ENCODE assay signal across 13 mouse cellular contexts in genomic region chr6:149154116-149155030, GRCm38 (mm10). TPM values are rescaled to one million over a fixed set of nuclear protein-coding genes. Genes with fewer than 3 reads are reported as not detected.
DNase-seq lines count a peak whose midpoint lies in the region; ATAC-seq and TF ChIP-seq lines count a peak whose summit lies in the region.
"Had no signal": no experiment of that assay in that cellular context is flagged by ENCODE, and none has a peak within 500 bp of the region (broad histone marks: within the 10 kb centered on the region; RNA-seq: fewer than 3 reads in every experiment).

No protein-coding gene starts in this region.

- 0 out of 2 replicates have a peak overlapping the region, but pooled peaks have one; percentile 21 for H3K27ac ChIP-seq in forebrain, embryonic 12.5 days
- H3K27ac ChIP-seq in forebrain, postnatal 0 days (ENCODE audit: low read depth, low read length), result no peak overlapping the region
- H3K27ac ChIP-seq in lung, embryonic 14.5 days (ENCODE audit: low read depth), result peak overlapping the region; percentile 44
- peak overlapping the region; percentile 51 for H3K27ac ChIP-seq in intestine, embryonic 15.5 days
- no peak overlapping the region for H3K27ac ChIP-seq in midbrain, embryonic 15.5 days
- H3K27ac ChIP-seq: heart, adult 2 months; left cerebral cortex, adult 2 months had no signal

- no peak overlapping the region for H3K9ac ChIP-seq in forebrain, embryonic 12.5 days
- no peak overlapping the region for H3K9ac ChIP-seq in forebrain, postnatal 0 days
- no peak overlapping the region for H3K9ac ChIP-seq in lung, embryonic 14.5 days
- H3K9ac ChIP-seq in intestine, embryonic 15.5 days, result no peak overlapping the region
- no peak overlapping the region for H3K9ac ChIP-seq in midbrain, embryonic 15.5 days

- 0 out of 2 replicates have a peak, but pooled peaks have one; percentile 36 for ATAC-seq in forebrain, embryonic 12.5 days (ENCODE audit: low FRiP score)
- no peak for ATAC-seq in forebrain, postnatal 0 days
- peak; percentile 78 for ATAC-seq in lung, embryonic 14.5 days (ENCODE audit: insufficient read depth)
- ATAC-seq in intestine, embryonic 15.5 days, result peak; percentile 9
- peak; percentile 65; the same call in 1 of the 2 replicates for ATAC-seq in midbrain, embryonic 15.5 days (replicated peaks)
- no peak for ATAC-seq in activated CD4-positive, CD25-positive, alpha-beta regulatory T cell, adult 4 months

- no peak overlapping the region for H3K4me2 ChIP-seq in forebrain, embryonic 12.5 days
- no peak overlapping the region for H3K4me2 ChIP-seq in forebrain, postnatal 0 days (ENCODE audit: low read depth)
- H3K4me2 ChIP-seq in lung, embryonic 14.5 days, result no peak overlapping the region
- no peak overlapping the region for H3K4me2 ChIP-seq in intestine, embryonic 15.5 days (replicated peaks)
- H3K4me2 ChIP-seq in midbrain, embryonic 15.5 days, result no peak overlapping the region

- no peak for DNase-seq in forebrain, postnatal 0 days
- DNase-seq in lung, embryonic 14.5 days, result peak; percentile 27
- no peak for DNase-seq in lung, postnatal 25 days (ENCODE audit: low spot score)
- no peak for DNase-seq in left cerebral cortex, adult 8-10 months (ENCODE audit: low spot score in 2 of 2)
- DNase-seq: heart, adult 2 months; kidney, adult 18-20 months had no signal

- H3K4me1 ChIP-seq in forebrain, embryonic 12.5 days, result peaks cover 15% of the 10 kb centered on the region
- no peaks in the 10 kb centered on the region for H3K4me1 ChIP-seq in forebrain, postnatal 0 days (ENCODE audit: insufficient read depth)
- peaks cover 4% of the 10 kb centered on the region; the same call in 1 of the 2 replicates for H3K4me1 ChIP-seq in lung, embryonic 14.5 days (ENCODE audit: insufficient read depth)
- peaks cover 16% of the 10 kb centered on the region for H3K4me1 ChIP-seq in intestine, embryonic 15.5 days (replicated peaks)
- no peaks in the 10 kb centered on the region for H3K4me1 ChIP-seq in midbrain, embryonic 15.5 days

- WGBS in forebrain, embryonic 12.5 days, result 18% methylated on average over 8 of the region's 8 CpGs
- 16% methylated on average over 8 of the region's 8 CpGs for WGBS in forebrain, postnatal 0 days
- 8% methylated on average over 8 of the region's 8 CpGs for WGBS in lung, embryonic 14.5 days
- 17% methylated on average over 8 of the region's 8 CpGs for WGBS in intestine, embryonic 15.5 days
- WGBS in midbrain, embryonic 15.5 days, result 14% methylated on average over 8 of the region's 8 CpGs

- no peak overlapping the region for H3K4me3 ChIP-seq in forebrain, embryonic 12.5 days (replicated peaks)
- no peak overlapping the region for H3K4me3 ChIP-seq in forebrain, postnatal 0 days (ENCODE audit: low read depth, low read length)
- H3K4me3 ChIP-seq in lung, embryonic 14.5 days (ENCODE audit: low read depth, low read length), result no peak overlapping the region
- no peak overlapping the region for H3K4me3 ChIP-seq in intestine, embryonic 15.5 days (replicated peaks)
- no peak overlapping the region for H3K4me3 ChIP-seq in midbrain, embryonic 15.5 days
- H3K4me3 ChIP-seq: heart, adult 2 months; left cerebral cortex, adult 2 months had no signal

- no peaks in the 10 kb centered on the region for H3K9me3 ChIP-seq in forebrain, embryonic 12.5 days
- no peaks in the 10 kb centered on the region for H3K9me3 ChIP-seq in forebrain, postnatal 0 days (ENCODE audit: low read length)
- H3K9me3 ChIP-seq in lung, embryonic 14.5 days (ENCODE audit: low read depth, low read length), result no peaks in the 10 kb centered on the region
- no peaks in the 10 kb centered on the region for H3K9me3 ChIP-seq in intestine, embryonic 15.5 days
- H3K9me3 ChIP-seq in midbrain, embryonic 15.5 days, result no peaks in the 10 kb centered on the region

- no peak for TF ChIP-seq CTCF in forebrain, postnatal 0 days (IDR thresholded peaks at IDR 0.05; ENCODE audit: low read depth)
- TF ChIP-seq CTCF in lung, embryonic 14.5 days (IDR thresholded peaks at IDR 0.05; ENCODE audit: low read depth), result no peak

- no peaks in the 10 kb centered on the region for H3K27me3 ChIP-seq in forebrain, embryonic 12.5 days
- no peaks in the 10 kb centered on the region for H3K27me3 ChIP-seq in forebrain, postnatal 0 days (ENCODE audit: insufficient read depth, low read length)
- no peaks in the 10 kb centered on the region for H3K27me3 ChIP-seq in lung, embryonic 14.5 days (ENCODE audit: insufficient read depth, low read length)
- H3K27me3 ChIP-seq in intestine, embryonic 15.5 days (replicated peaks), result no peaks in the 10 kb centered on the region
- no peaks in the 10 kb centered on the region for H3K27me3 ChIP-seq in midbrain, embryonic 15.5 days (replicated peaks)

- peaks cover 36% of the 10 kb centered on the region for H3K36me3 ChIP-seq in forebrain, embryonic 12.5 days (replicated peaks)
- peaks cover 23% of the 10 kb centered on the region for H3K36me3 ChIP-seq in forebrain, postnatal 0 days (ENCODE audit: insufficient read depth)
- peaks cover 22% of the 10 kb centered on the region for H3K36me3 ChIP-seq in lung, embryonic 14.5 days (ENCODE audit: insufficient read depth)
- 0 out of 2 replicates have a peak, but pooled peaks cover 3% of the 10 kb centered on the region for H3K36me3 ChIP-seq in intestine, embryonic 15.5 days
- peaks cover 11% of the 10 kb centered on the region; the same call in 1 of the 2 replicates for H3K36me3 ChIP-seq in midbrain, embryonic 15.5 days (replicated peaks)

RNA-seq across cellular contexts. Expression of gene Etfbkmt, which starts 14.7 kb away (rescaled TPM):
- polyA plus RNA-seq in forebrain, embryonic 12.5 days (2016; fragmentation: Nextera tagmentation; extraction: Ambion mirVana), result 8.4 and 9.7 TPM in 2 replicates
- 4.4 and 5.7 TPM in 2 replicates for total RNA-seq in forebrain, postnatal 0 days (2014; rRNA removed)
- 6.5 and 6.9 TPM in 2 replicates for polyA plus RNA-seq in forebrain, postnatal 0 days (2015; fragmentation: Nextera tagmentation; extraction: Ambion mirVana)
- 13.7 and 15.6 TPM in 2 replicates for polyA plus RNA-seq in lung, embryonic 14.5 days (2014; fragmentation: Nextera tagmentation; extraction: Ambion mirVana)
- polyA plus RNA-seq in intestine, embryonic 15.5 days (2015; fragmentation: Nextera tagmentation; extraction: Ambion mirVana), result 17.0 and 17.6 TPM in 2 replicates
- polyA plus RNA-seq in midbrain, embryonic 15.5 days (2015; fragmentation: Nextera tagmentation; extraction: Ambion mirVana), result 6.8 and 9.8 TPM in 2 replicates
- polyA plus RNA-seq in activated CD4-positive, CD25-positive, alpha-beta regulatory T cell, adult 4 months (2017; shearing (Covaris generic)), result 10 to 100 TPM; 75.2 to 93.2 TPM
- total RNA-seq in left cerebral cortex, adult 8-10 months (2022), result 1 to 10 TPM; 2.0 to 4.0 (median 3.2) TPM

RNA-seq across cellular contexts. Expression of gene Gm10203, which starts 24.4 kb away (rescaled TPM):
- not detected in 2 replicates for polyA plus RNA-seq in forebrain, embryonic 12.5 days (2016; fragmentation: Nextera tagmentation; extraction: Ambion mirVana)
- not detected in 2 replicates for total RNA-seq in forebrain, postnatal 0 days (2014; rRNA removed)
- not detected in 2 replicates for polyA plus RNA-seq in forebrain, postnatal 0 days (2015; fragmentation: Nextera tagmentation; extraction: Ambion mirVana)
- not detected in 2 replicates for polyA plus RNA-seq in lung, embryonic 14.5 days (2014; fragmentation: Nextera tagmentation; extraction: Ambion mirVana)
- not detected in 2 replicates for polyA plus RNA-seq in intestine, embryonic 15.5 days (2015; fragmentation: Nextera tagmentation; extraction: Ambion mirVana)
- polyA plus RNA-seq in midbrain, embryonic 15.5 days (2015; fragmentation: Nextera tagmentation; extraction: Ambion mirVana), result not detected in 2 replicates
- polyA plus RNA-seq in activated CD4-positive, CD25-positive, alpha-beta regulatory T cell, adult 4 months (2017; shearing (Covaris generic)), result not detected
- total RNA-seq in left cerebral cortex, adult 8-10 months (2022), result not detected
- total RNA-seq: heart, adult 2 months; left cerebral cortex, adult 2 months; megakaryocyte progenitor cell, adult 5-6 weeks; MEL had no signal
- polyA plus RNA-seq: heart, adult 2 months had no signal

RNA-seq across cellular contexts. Expression of gene Amn1, which starts 34.1 kb away (rescaled TPM):
- 74.9 and 76.1 TPM in 2 replicates for polyA plus RNA-seq in forebrain, embryonic 12.5 days (2016; fragmentation: Nextera tagmentation; extraction: Ambion mirVana)
- total RNA-seq in forebrain, postnatal 0 days (2014; rRNA removed), result 64.8 and 80.2 TPM in 2 replicates
- 93.8 and 101 TPM in 2 replicates for polyA plus RNA-seq in forebrain, postnatal 0 days (2015; fragmentation: Nextera tagmentation; extraction: Ambion mirVana)
- polyA plus RNA-seq in lung, embryonic 14.5 days (2014; fragmentation: Nextera tagmentation; extraction: Ambion mirVana), result 28.2 and 30.2 TPM in 2 replicates
- polyA plus RNA-seq in intestine, embryonic 15.5 days (2015; fragmentation: Nextera tagmentation; extraction: Ambion mirVana), result 23.3 and 25.5 TPM in 2 replicates
- polyA plus RNA-seq in midbrain, embryonic 15.5 days (2015; fragmentation: Nextera tagmentation; extraction: Ambion mirVana), result 104 and 105 TPM in 2 replicates
- polyA plus RNA-seq in activated CD4-positive, CD25-positive, alpha-beta regulatory T cell, adult 4 months (2017; shearing (Covaris generic)), result 10 to 100 TPM; 17.2 to 31.1 TPM
- total RNA-seq in left cerebral cortex, adult 8-10 months (2022), result 10 to 100 TPM; 25.4 to 31.1 (median 28.5) TPM

RNA-seq across cellular contexts. Expression of gene Dennd5b, which starts 52.9 kb away (rescaled TPM):
- 18.1 and 18.8 TPM in 2 replicates for polyA plus RNA-seq in forebrain, embryonic 12.5 days (2016; fragmentation: Nextera tagmentation; extraction: Ambion mirVana)
- 36.2 and 42.2 TPM in 2 replicates for total RNA-seq in forebrain, postnatal 0 days (2014; rRNA removed)
- 5.1 and 10.3 TPM in 2 replicates for polyA plus RNA-seq in forebrain, postnatal 0 days (2015; fragmentation: Nextera tagmentation; extraction: Ambion mirVana)
- polyA plus RNA-seq in lung, embryonic 14.5 days (2014; fragmentation: Nextera tagmentation; extraction: Ambion mirVana), result 6.7 and 9.8 TPM in 2 replicates
- 9.0 and 9.7 TPM in 2 replicates for polyA plus RNA-seq in intestine, embryonic 15.5 days (2015; fragmentation: Nextera tagmentation; extraction: Ambion mirVana)
- 13.8 and 16.3 TPM in 2 replicates for polyA plus RNA-seq in midbrain, embryonic 15.5 days (2015; fragmentation: Nextera tagmentation; extraction: Ambion mirVana)
- polyA plus RNA-seq in activated CD4-positive, CD25-positive, alpha-beta regulatory T cell, adult 4 months (2017; shearing (Covaris generic)), result under 1 TPM; 0.45 to 0.98 TPM
- total RNA-seq in left cerebral cortex, adult 8-10 months (2022), result 10 to 100 TPM; 55.4 to 72.0 (median 63.4) TPM

Comparison
In these comparisons a context has a peak if more than half of its experiments do, and no peak if none do; other contexts are left out.
1. ATAC-seq: peak in forebrain, embryonic 12.5 days (single experiment), lung, embryonic 14.5 days (single experiment), intestine, embryonic 15.5 days (single experiment) and midbrain, embryonic 15.5 days (single experiment); none in forebrain, postnatal 0 days (single experiment) and activated CD4-positive, CD25-positive, alpha-beta regulatory T cell, adult 4 months (single experiment).
2. H3K27ac ChIP-seq: peak in forebrain, embryonic 12.5 days (single experiment), lung, embryonic 14.5 days (single experiment) and intestine, embryonic 15.5 days (single experiment); none in forebrain, postnatal 0 days (single experiment) and midbrain, embryonic 15.5 days (single experiment).